Mouse (Mus musculus) C2C12 (cell line): ENCODE data around the gene Olfr702. TPM values are rescaled to one million over a fixed set of nuclear protein-coding genes. Genes with fewer than 3 reads are reported as not detected.

Experiments
- H3K27me3 ChIP-seq: one replicate; pipeline ENCODE4 v1.6.1; 2011; ENCODE audit not compliant: control insufficient read depth, insufficient read depth, insufficient read length
- H3K36me3 ChIP-seq: one replicate; pipeline ENCODE4 v1.6.1; 2011; ENCODE audit not compliant: control insufficient read depth, insufficient read depth
- H3K4me3 ChIP-seq: one replicate; pipeline ENCODE4 v1.5.1; 2011; ENCODE audit warnings: mild to moderate bottlenecking, control low read depth; ENCODE audit not compliant: poor library complexity, insufficient read depth, severe bottlenecking
- H3K79me2 ChIP-seq: one replicate; pipeline ENCODE4 v1.6.1; 2011; ENCODE audit not compliant: control insufficient read depth, insufficient read depth
- H3K79me3 ChIP-seq: one replicate; pipeline ENCODE4 v1.6.1; 2011; ENCODE audit warnings: low read depth, control low read depth
- H3ac ChIP-seq: one replicate; pipeline ENCODE3; 2011; ENCODE audit warnings: low read depth; ENCODE audit not compliant: control insufficient read depth, insufficient read length
- CEBPB ChIP-seq: IDR thresholded peaks from one replicate; pipeline ENCODE4 v1.6.1; 2011; ENCODE audit warnings: low read depth, mild to moderate bottlenecking, control low read depth, moderate library complexity
- CTCF ChIP-seq: IDR thresholded peaks from one replicate; pipeline ENCODE4 v1.5.1; 2011; ENCODE audit not compliant: control insufficient read depth, insufficient read depth, insufficient read length
- FOSL1 ChIP-seq: IDR thresholded peaks from one replicate; pipeline ENCODE4 v1.8.0; 2011; ENCODE audit warnings: mild to moderate bottlenecking, low read length; ENCODE audit not compliant: poor library complexity, insufficient read depth, severe bottlenecking
- MAX ChIP-seq: IDR thresholded peaks from one replicate; pipeline ENCODE4 v1.6.1; 2011; ENCODE audit warnings: mild to moderate bottlenecking, control low read depth
- MYOD1 ChIP-seq: IDR thresholded peaks from one replicate; pipeline ENCODE4 v1.6.1; 2011; ENCODE audit warnings: low read depth; ENCODE audit not compliant: control insufficient read depth, insufficient read length
- MYOG ChIP-seq: IDR thresholded peaks from one replicate; pipeline ENCODE4 v1.6.1; 2011; ENCODE audit not compliant: control insufficient read depth, insufficient read length; ENCODE audit errors: extremely low read depth
- USF1 ChIP-seq: IDR thresholded peaks from one replicate; pipeline ENCODE4 v1.6.1; 2011; ENCODE audit warnings: low read depth, mild to moderate bottlenecking, control low read depth, moderate library complexity
- polyA plus RNA-seq: library from polyadenylated mRNA; unstranded; fragments of >200 nt; fragmentation: generic; extraction: Trizol; gene quantifications from one replicate; pipeline ENCODE4 v1.2.1, GENCODE M21; 2012; ENCODE audit warnings: missing spikeins

Gene Olfr702
- polyA plus RNA-seq, 1 experiment, result not detected

DNA sequence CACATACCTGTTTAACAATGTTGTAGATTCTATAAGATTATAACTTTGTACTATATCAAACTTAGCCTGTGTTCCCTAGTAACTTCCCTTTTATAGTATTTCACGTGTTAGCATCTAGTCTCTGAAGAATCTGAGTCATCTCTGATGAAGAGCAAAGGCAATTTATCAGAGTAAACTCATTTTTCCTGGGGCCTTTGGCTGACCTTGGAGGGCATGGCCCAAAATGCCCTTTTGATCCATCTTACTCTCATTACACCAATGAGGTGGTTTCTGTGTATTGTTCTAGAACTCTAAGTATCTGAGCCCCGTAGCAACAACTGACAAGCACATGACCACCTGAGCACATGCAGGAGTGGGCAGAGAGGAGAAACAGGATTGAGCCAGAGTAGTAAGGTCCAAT, 19.9 kb downstream of the Olfr702 start, which contains the start of gene Olfr701:
TSS of gene Olfr701 (plus strand) at position 301 of the 400 bp plus-strand sequence.
- TF ChIP-seq CEBPB (no peak), CTCF (no peak), MAX (no peak), FOSL1 (no peak), MYOG (no peak), USF1 (no peak), MYOD1 (no peak)
- H3K79me2 ChIP-seq, result no peaks in the 10 kb centered on the region
- H3K4me3 ChIP-seq, result no peak within 1 kb of the TSS
- H3K36me3 ChIP-seq, result no peaks in the 10 kb centered on the region
- H3ac ChIP-seq, result no peak within 1 kb of the TSS
- no peaks in the 10 kb centered on the region for H3K79me3 ChIP-seq
- H3K27me3 ChIP-seq, result no peaks in the 10 kb centered on the region

GRCm38 (mm10) chr7:106808734-106809133, 25.0 kb downstream of the Olfr702 start, which contains the start of gene Olfr700:
Gene Olfr700 (minus strand): TSS chr7:106808834.
- TF ChIP-seq USF1, result no peak
- TF ChIP-seq CEBPB, result no peak
- no peak for TF ChIP-seq FOSL1
- no peak for TF ChIP-seq CTCF
- no peak for TF ChIP-seq MYOD1
- TF ChIP-seq MAX, result no peak
- no peak for TF ChIP-seq MYOG
- no peaks in the 10 kb centered on the region for H3K36me3 ChIP-seq

DNA sequence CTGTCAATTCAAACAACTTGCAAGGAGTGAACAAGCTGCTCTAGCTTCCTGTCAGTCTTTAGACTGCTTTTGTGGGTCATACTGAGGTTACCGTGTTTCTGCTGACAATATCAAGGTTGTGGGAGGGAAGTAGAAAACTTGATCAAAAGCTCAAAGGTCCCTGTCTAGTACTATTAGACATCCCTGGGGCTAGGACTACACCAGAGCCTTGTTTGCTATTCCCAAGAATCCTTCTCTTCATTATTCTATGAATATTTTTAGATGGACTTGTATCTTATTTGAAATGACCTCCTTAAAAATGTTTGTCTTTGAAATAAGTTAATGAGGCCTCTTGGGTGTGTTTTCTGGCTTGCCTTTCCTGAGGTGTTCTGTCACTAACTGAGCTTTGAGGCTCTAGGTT, 40.6 kb downstream of the Olfr702 start, which contains the start of gene Olfr699:
TSS of gene Olfr699 (minus strand) at position 101 of the 400 bp plus-strand sequence.
- H3K79me3 ChIP-seq, result no peaks in the 10 kb centered on the region
- no peaks in the 10 kb centered on the region for H3K79me2 ChIP-seq
- no peak within 1 kb of the TSS for H3K4me3 ChIP-seq
- H3K36me3 ChIP-seq, result no peaks in the 10 kb centered on the region
- H3ac ChIP-seq, result no peak within 1 kb of the TSS
- no peaks in the 10 kb centered on the region for H3K27me3 ChIP-seq
- TF ChIP-seq CTCF (no peak), MAX (no peak), USF1 (no peak), MYOD1 (no peak), FOSL1 (no peak), MYOG (no peak), CEBPB (no peak)

More at GRCm38 (mm10) chr7:106808734-106809133, 25.0 kb downstream of the Olfr702 start, which contains the start of gene Olfr700:
- H3K79me2 ChIP-seq, result no peaks in the 10 kb centered on the region
- H3K27me3 ChIP-seq, result no peaks in the 10 kb centered on the region
- H3K79me3 ChIP-seq, result no peaks in the 10 kb centered on the region
- H3ac ChIP-seq, result no peak within 1 kb of the TSS
- no peak within 1 kb of the TSS for H3K4me3 ChIP-seq

DNA sequence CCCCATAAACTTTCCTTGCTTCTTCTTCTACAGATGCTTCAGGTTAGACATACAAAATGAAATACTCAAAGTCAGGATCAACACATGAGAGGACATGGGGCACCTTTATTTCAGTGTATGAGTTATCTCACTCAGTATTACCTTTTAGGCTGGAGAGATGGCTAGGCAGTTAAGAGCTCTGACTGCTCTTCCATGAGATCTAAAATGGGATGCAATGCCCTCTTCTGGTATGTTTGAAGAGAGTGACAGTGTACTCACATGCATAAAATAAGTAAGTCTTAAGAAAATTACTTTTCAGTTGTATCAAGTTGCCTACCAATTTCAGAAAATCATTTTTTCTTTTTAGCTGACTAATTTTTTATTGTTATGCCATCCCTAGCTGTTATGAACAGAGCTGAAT, 45.4 kb downstream of the Olfr702 start:
- no peaks in the 10 kb centered on the region for H3K79me2 ChIP-seq
- H3K79me3 ChIP-seq, result no peaks in the 10 kb centered on the region
- H3K36me3 ChIP-seq, result no peaks in the 10 kb centered on the region
- no peak overlapping the region for H3K4me3 ChIP-seq
- H3ac ChIP-seq, result no peak overlapping the region
- TF ChIP-seq MYOD1, result no peak
- TF ChIP-seq USF1, result no peak
- no peaks in the 10 kb centered on the region for H3K27me3 ChIP-seq

Other genes with a start within 250 kb of the Olfr702 start
- gene Olfr693, start 153.3 kb downstream of the Olfr702 start, polyA plus RNA-seq, result not detected
- not detected for gene Olfr694, start 142.1 kb downstream of the Olfr702 start, polyA plus RNA-seq
- not detected for gene Olfr695, start 117.5 kb downstream of the Olfr702 start, polyA plus RNA-seq
- gene Olfr697, start 91.5 kb downstream of the Olfr702 start, polyA plus RNA-seq, result not detected
- not detected for gene Olfr698, start 78.5 kb downstream of the Olfr702 start, polyA plus RNA-seq
- gene Olfr699, start 40.7 kb downstream of the Olfr702 start, polyA plus RNA-seq, result not detected
- not detected for gene Olfr700, start 25.1 kb downstream of the Olfr702 start, polyA plus RNA-seq
- not detected for gene Olfr701, start 19.8 kb downstream of the Olfr702 start, polyA plus RNA-seq
- gene Olfr703, start 9.5 kb upstream of the Olfr702 start, polyA plus RNA-seq, result not detected
- not detected for gene Olfr704, start 29.3 kb upstream of the Olfr702 start, polyA plus RNA-seq
- gene Olfr705, start 43.0 kb upstream of the Olfr702 start, polyA plus RNA-seq, result not detected
- gene Olfr706, start 54.3 kb upstream of the Olfr702 start, polyA plus RNA-seq, result not detected
- not detected for gene Olfr707, start 67.3 kb upstream of the Olfr702 start, polyA plus RNA-seq
- not detected for gene Olfr1532-ps1, start 74.1 kb upstream of the Olfr702 start, polyA plus RNA-seq
- gene Olfr709-ps1, start 98.3 kb upstream of the Olfr702 start, polyA plus RNA-seq, result not detected
- not detected for gene Olfr710, start 114.4 kb upstream of the Olfr702 start, polyA plus RNA-seq
- not detected for gene Olfr6, start 130.0 kb upstream of the Olfr702 start, polyA plus RNA-seq
- gene Olfr711, start 141.6 kb upstream of the Olfr702 start, polyA plus RNA-seq, result not detected
- gene Olfr2, start 172.2 kb upstream of the Olfr702 start, polyA plus RNA-seq, result not detected
- not detected for gene Olfr713, start 197.3 kb upstream of the Olfr702 start, polyA plus RNA-seq
- not detected for gene Olfr714, start 237.1 kb upstream of the Olfr702 start, polyA plus RNA-seq